Mouse (Mus musculus) cerebellum, adult (tissue): ENCODE measurements around the gene Galk1.
"Not testable (repeated sequence)": the region's sequence is repeated elsewhere in the genome, so short reads cannot be mapped to it uniquely, and the experiment has no call there.

Experiments
- ATAC-seq: cut with Nextera tagmentation; 2 replicates; pipeline ENCODE4 v1.9.2; 2017; ENCODE audit warnings: mild to moderate bottlenecking, moderate library complexity, mixed read lengths; ENCODE audit not compliant: insufficient number of reproducible peaks, low FRiP score, low TSS enrichment

The Galk1 gene

DNA sequence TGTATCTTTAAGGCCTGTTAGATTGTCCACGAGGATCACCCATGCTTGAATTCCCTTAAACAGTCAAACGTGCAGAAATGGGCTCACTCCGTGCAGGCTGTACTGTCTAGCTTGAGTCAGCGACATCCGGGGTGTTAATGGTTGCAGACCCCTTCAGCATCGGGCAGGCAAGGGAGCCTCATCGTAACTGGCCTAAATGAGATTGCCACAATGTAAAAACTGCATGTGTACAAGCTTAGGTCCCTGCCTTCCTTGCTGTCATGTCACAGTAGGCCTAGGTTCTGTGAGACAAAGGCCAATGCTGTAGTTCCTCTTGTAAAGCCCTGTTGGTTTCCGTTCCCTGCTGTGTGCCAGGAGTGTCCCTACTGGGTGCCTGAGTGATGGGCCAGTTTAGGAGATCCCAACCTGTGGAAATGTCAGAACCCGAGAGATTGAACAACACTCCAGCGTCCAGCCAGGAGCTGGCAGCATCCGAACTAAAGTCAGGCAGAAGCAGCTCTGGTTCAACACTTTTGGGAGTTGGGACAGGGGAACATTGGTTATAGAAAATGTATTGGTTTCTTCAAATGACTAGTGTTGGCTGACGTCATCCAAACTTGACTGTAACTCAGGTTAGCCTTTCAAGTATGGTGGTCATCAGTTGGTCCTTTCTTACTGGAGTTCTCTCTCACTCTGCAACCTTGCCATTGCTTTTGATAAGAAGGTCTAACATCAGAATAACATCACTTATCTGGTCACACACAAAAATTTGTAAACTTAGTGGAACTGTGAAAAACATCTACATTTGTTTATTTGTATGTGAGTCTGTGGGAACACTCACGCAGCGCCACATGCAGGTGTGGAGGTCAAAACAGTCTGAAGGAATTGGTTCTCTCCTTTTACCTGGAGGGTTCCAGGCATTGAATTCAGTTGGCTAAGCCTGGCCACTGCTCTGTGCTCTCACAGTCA, 18.7 kb upstream of the Galk1 start:
- ATAC-seq = no peak

- peak; percentile 92 for ATAC-seq
These were observed 17.8 kb upstream of the Galk1 start, which contains the start of gene Unk for GRCm38 (mm10) chr11:116030088-116030897. Gene Unk, plus strand, starts transcription at chr11:116030322.

DNA sequence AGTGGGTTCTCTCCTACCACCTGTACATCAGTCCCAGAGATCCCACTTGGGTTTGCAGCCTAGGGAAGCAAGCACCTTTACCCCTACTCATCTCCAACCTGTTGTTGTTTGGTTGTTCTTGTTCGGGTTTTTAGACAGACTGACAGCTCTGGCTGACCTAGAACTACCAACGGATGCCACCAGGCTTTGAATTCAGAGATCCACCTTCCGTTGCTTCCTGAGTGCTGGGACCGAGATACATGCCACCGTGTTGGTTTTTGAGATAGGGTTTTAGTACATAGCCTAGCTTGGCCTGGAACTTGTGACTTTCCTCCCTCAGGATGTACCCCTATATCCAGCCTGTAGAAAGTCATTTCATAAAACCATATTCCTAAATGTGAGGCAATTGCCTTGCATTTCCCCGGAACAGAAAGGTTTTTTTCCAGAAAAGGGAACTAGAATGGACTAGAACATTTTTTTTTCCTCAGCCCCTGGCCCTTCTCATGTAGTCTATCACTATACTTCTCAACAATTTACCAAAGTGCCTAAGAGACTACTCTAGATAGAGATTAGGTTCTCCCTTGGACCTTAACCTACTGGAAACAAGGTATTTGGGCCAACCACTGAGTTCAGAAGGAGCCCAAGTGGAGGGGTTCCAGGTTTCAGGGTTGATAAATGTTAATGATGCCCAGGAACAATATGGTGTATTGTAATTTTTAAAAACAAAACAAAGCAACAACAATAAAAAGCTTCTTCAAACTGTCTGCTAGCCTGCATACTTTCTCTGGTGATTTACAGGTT, 16.8 kb upstream of the Galk1 start:
- no peak for ATAC-seq

DNA sequence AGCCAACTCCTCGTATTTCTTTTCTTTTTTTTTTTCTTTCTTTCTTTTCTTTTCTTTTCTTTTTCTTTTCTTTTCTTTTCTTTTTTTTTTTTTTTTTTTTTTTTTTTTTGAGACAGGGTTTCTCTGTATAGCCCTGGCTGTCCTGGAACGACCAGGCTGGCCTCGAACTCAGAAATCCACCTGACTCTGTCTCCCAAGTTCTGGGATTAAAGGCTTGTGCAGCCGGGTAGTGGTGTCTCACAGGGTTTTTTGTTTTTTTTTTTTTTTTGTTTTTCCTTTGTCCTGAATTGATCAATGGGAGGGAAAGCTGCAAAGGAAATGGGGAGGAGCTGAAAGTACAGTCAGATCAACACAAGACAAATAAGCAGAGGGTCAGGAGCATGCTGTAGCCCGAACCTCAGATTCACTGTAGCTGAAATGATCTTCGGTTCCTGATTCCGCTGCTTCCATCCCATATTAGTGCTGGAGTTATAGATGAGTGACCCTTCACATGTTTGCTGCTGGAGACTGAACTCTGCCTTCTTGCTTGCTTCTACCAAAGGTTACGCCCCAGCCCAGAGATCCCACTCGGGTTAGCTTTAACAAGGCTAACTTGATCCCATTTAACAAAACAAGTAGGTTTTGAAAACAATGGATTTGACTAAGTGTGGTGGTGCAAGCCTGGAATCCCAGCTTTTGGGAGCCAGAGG, 15.8 kb upstream of the Galk1 start:
- no peak for ATAC-seq

GRCm38 (mm10) chr11:116027756-116028155, 15.2 kb upstream of the Galk1 start, which contains the start of gene H3f3b:
Gene H3f3b, minus strand, starts transcription at chr11:116027962.
- ATAC-seq = no peak

- ATAC-seq = no peak
These were observed 12.7 kb upstream of the Galk1 start for GRCm38 (mm10) chr11:116025056-116025845.

- ATAC-seq = peak; percentile 96
These were observed 11.9 kb upstream of the Galk1 start for GRCm38 (mm10) chr11:116024356-116024808.

GRCm38 (mm10) chr11:116023771-116024355, 11.3 kb upstream of the Galk1 start:
- peak; percentile 43; the same call in 1 of the 2 replicates for ATAC-seq

- ATAC-seq = not testable (repeated sequence)
These were observed 10.7 kb upstream of the Galk1 start for GRCm38 (mm10) chr11:116023074-116023770.

- no peak for ATAC-seq
These were observed 9.8 kb upstream of the Galk1 start for GRCm38 (mm10) chr11:116022256-116022780.

DNA sequence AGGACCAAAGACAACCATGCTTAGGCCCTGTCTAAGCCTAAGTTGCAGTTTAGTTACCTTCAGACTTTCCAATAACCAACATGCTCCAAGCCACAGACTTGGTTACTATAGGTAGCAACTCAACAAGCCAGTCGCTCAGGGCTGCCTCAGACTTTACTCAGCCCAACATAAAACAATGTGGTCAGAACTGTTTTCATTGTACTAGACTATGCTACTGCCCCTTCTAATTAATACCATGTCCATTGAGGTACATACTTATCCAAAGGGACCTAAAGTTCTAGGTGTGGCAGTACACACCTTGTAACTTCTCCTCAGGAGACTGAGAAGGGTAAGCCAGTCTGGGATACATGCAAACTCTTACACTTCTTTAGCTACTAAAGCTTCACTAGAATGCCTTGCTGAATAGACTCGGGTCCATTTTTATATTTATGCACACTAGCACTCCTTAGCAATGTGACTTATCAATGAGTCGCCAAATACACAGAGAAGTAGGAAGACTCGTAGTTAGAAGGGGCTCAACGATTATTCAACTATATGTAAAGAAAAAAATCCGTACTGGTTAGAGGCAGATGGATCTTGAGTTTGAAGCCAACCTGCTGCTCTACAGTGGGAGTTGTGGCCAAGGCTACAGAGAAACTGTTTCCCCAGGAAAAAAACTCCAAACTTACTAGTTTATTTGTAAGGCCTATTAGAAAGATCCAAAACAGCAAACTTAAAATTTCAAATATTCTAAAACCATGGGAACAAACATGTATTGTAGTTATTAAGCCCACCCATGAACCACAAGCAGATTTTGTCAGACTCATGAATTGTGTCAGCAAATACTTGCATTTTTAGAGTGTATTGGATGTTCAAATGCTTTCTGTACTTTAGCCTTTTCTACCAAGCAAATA, 9.1 kb upstream of the Galk1 start:
- no peak for ATAC-seq

DNA sequence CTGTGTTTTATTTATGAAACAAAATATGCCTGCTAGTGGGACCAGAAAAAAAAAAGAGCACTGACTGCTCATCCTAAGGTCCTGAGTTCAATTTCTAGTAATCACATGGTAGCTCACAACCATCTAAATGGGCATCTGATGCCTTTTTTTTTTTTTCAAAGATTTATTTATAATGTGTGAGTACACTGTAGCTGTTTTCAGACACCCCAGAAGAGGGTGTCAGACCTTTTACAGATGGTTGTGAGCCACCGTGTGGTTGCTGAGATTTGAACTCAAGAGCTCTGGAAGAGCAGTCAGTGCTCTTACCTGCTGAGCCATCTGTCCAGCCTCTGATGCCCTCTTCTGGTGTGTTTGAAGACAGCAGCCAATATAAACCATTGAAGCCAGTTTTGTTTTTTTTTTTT, 8.0 kb upstream of the Galk1 start:
- ATAC-seq = no peak

- no peak for ATAC-seq
These were observed 7.5 kb upstream of the Galk1 start for GRCm38 (mm10) chr11:116019976-116020411.

DNA sequence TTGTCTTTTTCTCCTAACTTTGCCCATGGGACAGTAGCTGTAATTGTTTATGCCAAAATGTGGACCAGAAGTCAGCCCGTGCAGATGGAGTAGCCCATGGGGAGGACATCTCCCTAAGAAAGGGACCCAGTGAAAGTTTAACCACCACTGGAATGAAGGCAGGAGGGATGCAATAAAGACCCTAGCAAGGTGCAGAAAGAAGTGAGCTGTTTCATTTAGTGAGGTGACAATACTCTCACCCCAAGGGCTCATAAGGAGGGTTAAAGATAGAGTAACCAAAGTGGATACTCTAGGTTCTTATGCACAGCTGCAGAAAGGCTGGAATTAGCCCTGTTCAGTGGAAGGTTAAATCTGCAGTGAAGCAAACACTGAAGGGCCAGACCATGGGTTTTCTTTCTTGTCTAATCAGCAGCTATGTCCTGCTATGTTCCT, 6.9 kb upstream of the Galk1 start:
- no peak for ATAC-seq

- ATAC-seq = not testable (repeated sequence)
These were observed 6.3 kb upstream of the Galk1 start for GRCm38 (mm10) chr11:116018867-116019266.

DNA sequence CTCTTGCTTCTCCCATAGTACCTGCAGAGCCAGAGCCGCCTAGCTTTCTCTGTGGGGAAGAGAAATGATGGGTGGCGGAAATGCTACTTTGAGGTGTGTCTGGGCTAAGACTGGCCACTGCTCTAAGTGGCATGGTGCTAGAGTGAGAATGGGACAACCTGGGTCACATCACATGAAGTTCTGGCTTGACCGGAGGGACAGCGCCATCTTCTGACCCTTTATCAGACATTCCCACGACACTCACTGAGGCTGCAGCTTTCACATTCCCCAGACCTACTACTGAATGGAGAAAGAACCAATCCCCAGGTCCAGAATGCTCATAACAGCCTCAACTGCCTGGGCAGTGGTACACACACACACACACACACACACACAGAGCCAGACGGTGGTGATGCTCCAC, 5.6 kb upstream of the Galk1 start:
- ATAC-seq = peak; percentile 40; the same call in 1 of the 2 replicates
